In the genomic region with DNA sequence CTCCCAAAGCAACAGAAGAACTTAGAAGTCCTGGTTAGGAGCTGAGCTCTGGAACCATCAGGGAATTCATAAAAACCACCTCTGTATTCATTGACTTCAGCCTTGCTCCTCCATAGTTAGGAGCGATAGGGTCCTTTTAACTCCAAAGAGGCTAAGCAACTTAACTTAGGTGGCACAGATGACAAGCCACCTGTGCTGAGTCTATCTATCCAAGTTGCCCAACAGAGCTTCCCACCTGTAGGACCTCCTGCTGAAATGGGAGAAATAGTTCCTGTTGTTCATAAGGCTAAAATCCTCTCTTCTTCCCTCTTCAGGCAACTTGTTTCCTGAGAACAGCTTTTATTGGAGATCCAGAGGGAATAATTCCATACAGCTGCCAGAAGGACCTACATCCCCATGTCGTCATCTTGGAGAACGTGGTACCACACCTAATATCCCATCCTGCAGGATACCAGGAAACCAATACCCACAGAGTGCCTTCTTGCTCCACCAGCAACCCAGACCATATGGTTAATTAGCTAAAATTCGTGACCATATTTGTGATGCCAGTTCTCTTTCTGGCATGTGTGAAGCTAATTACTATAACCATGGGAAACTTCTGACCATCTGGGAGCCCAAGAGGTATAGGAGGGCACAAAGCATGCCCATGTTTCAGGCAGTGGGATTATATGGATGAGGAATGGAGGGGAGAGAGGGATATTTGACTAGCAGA, we compare ENCODE assay signal across 26 mouse cellular contexts.
DNase-seq lines count a peak whose midpoint lies in the region; ATAC-seq and TF ChIP-seq lines count a peak whose summit lies in the region.
"Had no signal": no experiment of that assay in that cellular context is flagged by ENCODE, and none has a peak within 500 bp of the region (broad histone marks: within the 10 kb centered on the region; RNA-seq: fewer than 3 reads in every experiment).

No protein-coding gene starts in this region.

- H3K9me3 ChIP-seq in forebrain, embryonic 13.5 days (replicated peaks), result no peaks in the 10 kb centered on the region
- H3K9me3 ChIP-seq in forebrain, embryonic 10.5 days, result no peaks in the 10 kb centered on the region
- H3K9me3 ChIP-seq in hindbrain, postnatal 0 days (ENCODE audit: low read length), result no peaks in the 10 kb centered on the region
- H3K9me3 ChIP-seq in hindbrain, embryonic 14.5 days (ENCODE audit: control insufficient read depth, low read length), result no peaks in the 10 kb centered on the region
- no peaks in the 10 kb centered on the region for H3K9me3 ChIP-seq in intestine, embryonic 16.5 days (ENCODE audit: control insufficient read depth, low read length)
- H3K9me3 ChIP-seq: embryonic facial prominence, embryonic 12.5 days; limb, embryonic 10.5 days; liver, embryonic 15.5 days; midbrain, embryonic 15.5 days; neural tube, embryonic 13.5 days; stomach, embryonic 15.5 days had no signal

- no peak overlapping the region for H3K4me2 ChIP-seq in forebrain, embryonic 13.5 days
- no peak overlapping the region for H3K4me2 ChIP-seq in hindbrain, postnatal 0 days (ENCODE audit: low read depth, low read length)
- no peak overlapping the region for H3K4me2 ChIP-seq in hindbrain, embryonic 14.5 days (replicated peaks)
- no peak overlapping the region for H3K4me2 ChIP-seq in intestine, embryonic 16.5 days (ENCODE audit: low read depth, low read length)
- H3K4me2 ChIP-seq: embryonic facial prominence, embryonic 12.5 days; liver, embryonic 15.5 days; midbrain, embryonic 15.5 days; neural tube, embryonic 13.5 days; stomach, embryonic 15.5 days had no signal

- no peak overlapping the region for H3K27ac ChIP-seq in forebrain, embryonic 13.5 days
- H3K27ac ChIP-seq in forebrain, embryonic 10.5 days, result no peak overlapping the region
- no peak overlapping the region for H3K27ac ChIP-seq in hindbrain, postnatal 0 days
- no peak overlapping the region for H3K27ac ChIP-seq in hindbrain, embryonic 14.5 days
- H3K27ac ChIP-seq in cerebellum, adult 2 months (ENCODE audit: insufficient read depth, low read length), result peak overlapping the region; percentile 75; the same call in 1 of the 2 replicates
- H3K27ac ChIP-seq in intestine, embryonic 16.5 days (ENCODE audit: low read length), result no peak overlapping the region
- H3K27ac ChIP-seq: embryonic facial prominence, embryonic 12.5 days; kidney, postnatal 0 days; left cerebral cortex, adult 2 months; limb, embryonic 10.5 days; liver, embryonic 15.5 days; midbrain, embryonic 15.5 days; neural tube, embryonic 13.5 days; stomach, embryonic 15.5 days had no signal

- TF ChIP-seq CTCF in hindbrain, postnatal 0 days (IDR thresholded peaks at IDR 0.05; ENCODE audit: low read depth), result no peak
- no peak for TF ChIP-seq CTCF in cerebellum, adult 2 months (IDR thresholded peaks at IDR 0.05; ENCODE audit: borderline replicate concordance, insufficient read depth, low read depth, low read length)

- peak; percentile 25; the same call in 1 of the 2 replicates for ATAC-seq in forebrain, embryonic 13.5 days
- peak; percentile 85 for ATAC-seq in hindbrain, postnatal 0 days
- ATAC-seq in hindbrain, embryonic 14.5 days (ENCODE audit: low FRiP score), result no peak
- no peak for ATAC-seq in intestine, embryonic 16.5 days
- ATAC-seq: CD4-positive, CD25-positive, alpha-beta regulatory T cell, adult 4 months; midbrain, embryonic 15.5 days had no signal

- no peak overlapping the region for H3K4me3 ChIP-seq in forebrain, embryonic 13.5 days
- H3K4me3 ChIP-seq in forebrain, embryonic 10.5 days, result no peak overlapping the region
- H3K4me3 ChIP-seq in hindbrain, postnatal 0 days (ENCODE audit: low read length), result no peak overlapping the region
- no peak overlapping the region for H3K4me3 ChIP-seq in hindbrain, embryonic 14.5 days (replicated peaks; ENCODE audit: low read length)
- H3K4me3 ChIP-seq in cerebellum, adult 2 months (replicated peaks; ENCODE audit: insufficient read depth, low read depth, low read length), result no peak overlapping the region
- no peak overlapping the region for H3K4me3 ChIP-seq in intestine, embryonic 16.5 days (ENCODE audit: low read length)
- H3K4me3 ChIP-seq: embryonic facial prominence, embryonic 12.5 days; left cerebral cortex, adult 2 months; limb, embryonic 10.5 days; liver, embryonic 15.5 days; midbrain, embryonic 15.5 days; myocyte; neural tube, embryonic 13.5 days; stomach, embryonic 15.5 days had no signal

- H3K4me1 ChIP-seq in forebrain, embryonic 13.5 days, result peaks cover 14% of the 10 kb centered on the region; the same call in 1 of the 2 replicates
- H3K4me1 ChIP-seq in forebrain, embryonic 10.5 days, result peaks cover 16% of the 10 kb centered on the region
- no peaks in the 10 kb centered on the region for H3K4me1 ChIP-seq in hindbrain, postnatal 0 days (ENCODE audit: insufficient read depth, low read length)
- no peaks in the 10 kb centered on the region for H3K4me1 ChIP-seq in hindbrain, embryonic 14.5 days (replicated peaks; ENCODE audit: control insufficient read depth, insufficient read depth, low read length)
- H3K4me1 ChIP-seq in cerebellum, adult 2 months (ENCODE audit: control insufficient read depth, insufficient read depth, low read length), result peaks cover 27% of the 10 kb centered on the region; the same call in 1 of the 2 replicates
- H3K4me1 ChIP-seq in intestine, embryonic 16.5 days (ENCODE audit: control insufficient read depth, insufficient read depth, low read length), result no peaks in the 10 kb centered on the region
- H3K4me1 ChIP-seq: liver, embryonic 15.5 days; stomach, embryonic 15.5 days had no signal

- 78% methylated on average over 4 of the region's 4 CpGs for WGBS in forebrain, embryonic 13.5 days
- whole genome bisulfite sequencing in forebrain, embryonic 10.5 days, result 91% methylated on average over 4 of the region's 4 CpGs
- 70% methylated on average over 4 of the region's 4 CpGs for WGBS in hindbrain, postnatal 0 days
- 82% methylated on average over 4 of the region's 4 CpGs for WGBS in hindbrain, embryonic 14.5 days
- WGBS in cerebellum, adult 2 months, result 9% methylated on average over 4 of the region's 4 CpGs
- WGBS in intestine, embryonic 16.5 days, result 92% methylated on average over 4 of the region's 4 CpGs

- H3K9ac ChIP-seq in forebrain, embryonic 13.5 days, result no peak overlapping the region
- no peak overlapping the region for H3K9ac ChIP-seq in hindbrain, postnatal 0 days (replicated peaks; ENCODE audit: low read length)
- H3K9ac ChIP-seq in hindbrain, embryonic 14.5 days, result no peak overlapping the region
- no peak overlapping the region for H3K9ac ChIP-seq in intestine, embryonic 16.5 days (ENCODE audit: low read depth, low read length)
- H3K9ac ChIP-seq: embryonic facial prominence, embryonic 12.5 days; liver, embryonic 15.5 days; midbrain, embryonic 15.5 days; neural tube, embryonic 13.5 days; stomach, embryonic 15.5 days had no signal

- DNase-seq in forebrain, embryonic 10.5 days (ENCODE audit: extremely low spot score, low spot score), result no peak
- peak; percentile 57 for DNase-seq in hindbrain, postnatal 0 days (ENCODE audit: low spot score)
- DNase-seq in hindbrain, embryonic 14.5 days (ENCODE audit: low spot score), result no peak
- DNase-seq in cerebellum, adult 2 months, result peak; percentile 72 to 95
- peak; percentile 66 to 72 for DNase-seq in cerebellum, postnatal 25 days
- DNase-seq in ovary, postnatal 14 days (ENCODE audit: low spot score), result no peak
- DNase-seq: adrenal gland, postnatal 25 days; gastrocnemius, postnatal 36 days; heart, postnatal 36 days; kidney, adult 18-20 months; liver; lung, postnatal 4 days; right cerebral cortex, adult 18-20 months; thymus, postnatal 25 days had no signal

- peaks cover 6% of the 10 kb centered on the region; the same call in 1 of the 2 replicates for H3K27me3 ChIP-seq in forebrain, embryonic 13.5 days
- no peaks in the 10 kb centered on the region for H3K27me3 ChIP-seq in forebrain, embryonic 10.5 days (ENCODE audit: poor library complexity, severe bottlenecking)
- no peaks in the 10 kb centered on the region for H3K27me3 ChIP-seq in hindbrain, postnatal 0 days (ENCODE audit: insufficient read depth, low read length)
- H3K27me3 ChIP-seq in hindbrain, embryonic 14.5 days (ENCODE audit: control insufficient read depth, insufficient read depth, low read length), result no peaks in the 10 kb centered on the region
- no peaks in the 10 kb centered on the region for H3K27me3 ChIP-seq in cerebellum, adult 2 months (ENCODE audit: control insufficient read depth, insufficient read depth, low read length)
- no peaks in the 10 kb centered on the region for H3K27me3 ChIP-seq in intestine, embryonic 16.5 days (replicated peaks; ENCODE audit: control insufficient read depth, insufficient read depth, low read length)
- H3K27me3 ChIP-seq: embryonic facial prominence, embryonic 12.5 days; liver, embryonic 15.5 days; midbrain, embryonic 15.5 days; neural tube, embryonic 13.5 days; stomach, embryonic 15.5 days had no signal

- no peaks in the 10 kb centered on the region for H3K36me3 ChIP-seq in forebrain, embryonic 13.5 days (ENCODE audit: poor library complexity, severe bottlenecking)
- no peaks in the 10 kb centered on the region for H3K36me3 ChIP-seq in forebrain, embryonic 10.5 days (replicated peaks)
- H3K36me3 ChIP-seq in hindbrain, postnatal 0 days (ENCODE audit: insufficient read depth, low read length), result no peaks in the 10 kb centered on the region
- H3K36me3 ChIP-seq in hindbrain, embryonic 14.5 days (replicated peaks; ENCODE audit: control insufficient read depth, insufficient read depth), result no peaks in the 10 kb centered on the region
- no peaks in the 10 kb centered on the region for H3K36me3 ChIP-seq in intestine, embryonic 16.5 days (ENCODE audit: control insufficient read depth, insufficient read depth, low read length)
- H3K36me3 ChIP-seq: embryonic facial prominence, embryonic 12.5 days; limb, embryonic 10.5 days; liver, embryonic 15.5 days; midbrain, embryonic 15.5 days; neural tube, embryonic 13.5 days; stomach, embryonic 15.5 days had no signal

- no peak for TF ChIP-seq POLR2A in cerebellum, adult 2 months (IDR thresholded peaks at IDR 0.05; ENCODE audit: borderline replicate concordance, insufficient read depth, low read length)

Comparison
In these comparisons a context has a peak if more than half of its experiments do, and no peak if none do; other contexts are left out.
1. ATAC-seq: peak in forebrain, embryonic 13.5 days (single experiment) and hindbrain, postnatal 0 days (single experiment); none in hindbrain, embryonic 14.5 days (single experiment) and intestine, embryonic 16.5 days (single experiment).
2. DNase-seq: peak in hindbrain, postnatal 0 days (single experiment), cerebellum, adult 2 months (2 of 2) and cerebellum, postnatal 25 days (2 of 2); none in forebrain, embryonic 10.5 days (single experiment), hindbrain, embryonic 14.5 days (single experiment) and ovary, postnatal 14 days (single experiment).